Mouse (Mus musculus): ENCODE data around the gene Omp. TPM values are rescaled to one million over a fixed set of nuclear protein-coding genes. Genes with fewer than 3 reads are reported as not detected.
"Not testable (repeated sequence)": the region's sequence is repeated elsewhere in the genome, so short reads cannot be mapped to it uniquely, and the experiment has no call there.

The Omp gene
- total and polyA plus RNA-seq, 2 experiments from 2014 or later: 0.29 to 0.31 TPM

GRCm38 (mm10) chr7:98188680-98189079 is 43.4 kb upstream of the Omp start:
- Histone ChIP-seq H3K9ac (no peak overlapping the region), H3K4me1 (ENCODE audit: insufficient read depth) (0 out of 2 replicates have a peak, but pooled peaks cover 3% of the 10 kb centered on the region), H3K4me2 (ENCODE audit: low read depth) (no peak overlapping the region), H3K36me3 (ENCODE audit: insufficient read depth) (no peaks in the 10 kb centered on the region), H3K4me3 (ENCODE audit: low read depth, low read length) (no peak overlapping the region), H3K27ac (ENCODE audit: low read depth, low read length) (no peak overlapping the region), H3K27me3 (ENCODE audit: insufficient read depth, low read length) (peaks cover 25% of the 10 kb centered on the region), H3K9me3 (ENCODE audit: low read length) (no peaks in the 10 kb centered on the region)
- no peak for ATAC-seq
- DNase-seq: no peak
- WGBS: 95% methylated on average over 2 of the region's 2 CpGs
- TF ChIP-seq CTCF (IDR thresholded peaks at IDR 0.05; ENCODE audit: low read depth): no peak

- DNase-seq: no peak
- ATAC-seq: no peak
- Histone ChIP-seq H3K27ac (ENCODE audit: low read depth, low read length) (no peak overlapping the region), H3K9ac (no peak overlapping the region), H3K9me3 (ENCODE audit: low read length) (no peaks in the 10 kb centered on the region), H3K36me3 (ENCODE audit: insufficient read depth) (no peaks in the 10 kb centered on the region), H3K4me2 (ENCODE audit: low read depth) (no peak overlapping the region), H3K4me3 (ENCODE audit: low read depth, low read length) (no peak overlapping the region), H3K4me1 (ENCODE audit: insufficient read depth) (no peaks in the 10 kb centered on the region), H3K27me3 (ENCODE audit: insufficient read depth, low read length) (peaks cover 21% of the 10 kb centered on the region)
- WGBS: 100% methylated on average over 2 of the region's 2 CpGs
- no peak for TF ChIP-seq CTCF (IDR thresholded peaks at IDR 0.05; ENCODE audit: low read depth)
These were observed 42.9 kb upstream of the Omp start for GRCm38 (mm10) chr7:98188238-98188637.

GRCm38 (mm10) chr7:98187332-98187731 is 42.0 kb upstream of the Omp start:
- not testable (repeated sequence) for H3K4me2 ChIP-seq (ENCODE audit: low read depth); H3K36me3 ChIP-seq (ENCODE audit: insufficient read depth); ATAC-seq; H3K9me3 ChIP-seq (ENCODE audit: low read length); H3K27ac ChIP-seq (ENCODE audit: low read depth, low read length); DNase-seq; H3K4me3 ChIP-seq (ENCODE audit: low read depth, low read length); H3K4me1 ChIP-seq (ENCODE audit: insufficient read depth); H3K9ac ChIP-seq
- 55% methylated on average over 3 of the region's 3 CpGs for WGBS
- H3K27me3 ChIP-seq (ENCODE audit: insufficient read depth, low read length): peaks cover 12% of the 10 kb centered on the region

GRCm38 (mm10) chr7:98186637-98187036 is 41.3 kb upstream of the Omp start:
- Histone ChIP-seq H3K9ac (no peak overlapping the region), H3K27me3 (ENCODE audit: insufficient read depth, low read length) (peaks cover 5% of the 10 kb centered on the region; the same call in 1 of the 2 replicates), H3K36me3 (ENCODE audit: insufficient read depth) (no peaks in the 10 kb centered on the region), H3K27ac (ENCODE audit: low read depth, low read length) (no peak overlapping the region), H3K4me3 (ENCODE audit: low read depth, low read length) (no peak overlapping the region), H3K4me2 (ENCODE audit: low read depth) (no peak overlapping the region), H3K9me3 (ENCODE audit: low read length) (no peaks in the 10 kb centered on the region), H3K4me1 (ENCODE audit: insufficient read depth) (no peaks in the 10 kb centered on the region)
- 14% methylated on average over 8 of the region's 8 CpGs for WGBS
- no peak for TF ChIP-seq CTCF (IDR thresholded peaks at IDR 0.05; ENCODE audit: low read depth)
- DNase-seq: peak; percentile 33
- ATAC-seq: peak; percentile 72

GRCm38 (mm10) chr7:98185326-98185725 is 40.0 kb upstream of the Omp start:
- Histone ChIP-seq H3K9ac (no peak overlapping the region), H3K4me1 (ENCODE audit: insufficient read depth) (no peaks in the 10 kb centered on the region), H3K4me2 (ENCODE audit: low read depth) (no peak overlapping the region), H3K4me3 (ENCODE audit: low read depth, low read length) (no peak overlapping the region), H3K27me3 (ENCODE audit: insufficient read depth, low read length) (no peaks in the 10 kb centered on the region), H3K27ac (ENCODE audit: low read depth, low read length) (0 out of 2 replicates have a peak overlapping the region, but pooled peaks have one; percentile 1), H3K9me3 (ENCODE audit: low read length) (no peaks in the 10 kb centered on the region), H3K36me3 (ENCODE audit: insufficient read depth) (no peaks in the 10 kb centered on the region)
- TF ChIP-seq CTCF (IDR thresholded peaks at IDR 0.05; ENCODE audit: low read depth): no peak
- ATAC-seq (no peak), DNase-seq (peak; percentile 35)
- 47% methylated on average over 6 of the region's 6 CpGs for WGBS

- DNase-seq: no peak
- 92% methylated on average over 5 of the region's 5 CpGs for WGBS
These were observed 33.4 kb upstream of the Omp start for GRCm38 (mm10) chr7:98178560-98179231.

GRCm38 (mm10) chr7:98177929-98178559 is 32.7 kb upstream of the Omp start, which contains the start of gene Capn5:
Gene Capn5 (minus strand): TSS chr7:98178274.
- peak within 1 kb of the TSS; percentile 80 for H3K9ac ChIP-seq
- peak within 1 kb of the TSS; percentile 71 for H3K4me2 ChIP-seq (ENCODE audit: low read depth)
- no peaks in the 10 kb centered on the region for H3K27me3 ChIP-seq (ENCODE audit: insufficient read depth, low read length)
- peak within 1 kb of the TSS; percentile 35; the same call in 1 of the 2 replicates for H3K27ac ChIP-seq (ENCODE audit: low read depth, low read length)
- WGBS: 3% methylated on average over 38 of the region's 44 CpGs
- no peaks in the 10 kb centered on the region for H3K9me3 ChIP-seq (ENCODE audit: low read length)
- no peaks in the 10 kb centered on the region for H3K36me3 ChIP-seq (ENCODE audit: insufficient read depth)
- DNase-seq (peak; percentile 88), ATAC-seq (peak; percentile 92)
- peaks cover 12% of the 10 kb centered on the region; the same call in 1 of the 2 replicates for H3K4me1 ChIP-seq (ENCODE audit: insufficient read depth)
- peak; percentile 75 for TF ChIP-seq CTCF (IDR thresholded peaks at IDR 0.05; ENCODE audit: low read depth)
- peak within 1 kb of the TSS; percentile 73 for H3K4me3 ChIP-seq (ENCODE audit: low read depth, low read length)

More at GRCm38 (mm10) chr7:98178560-98179231, 33.4 kb upstream of the Omp start:
- Histone ChIP-seq H3K9ac (peak overlapping the region; percentile 80), H3K4me1 (ENCODE audit: insufficient read depth) (peaks cover 12% of the 10 kb centered on the region; the same call in 1 of the 2 replicates), H3K27me3 (ENCODE audit: insufficient read depth, low read length) (no peaks in the 10 kb centered on the region), H3K4me3 (ENCODE audit: low read depth, low read length) (peak overlapping the region; percentile 73), H3K27ac (ENCODE audit: low read depth, low read length) (0 out of 2 replicates have a peak overlapping the region, but pooled peaks have one; percentile 29), H3K9me3 (ENCODE audit: low read length) (no peaks in the 10 kb centered on the region), H3K4me2 (ENCODE audit: low read depth) (peak overlapping the region; percentile 71), H3K36me3 (ENCODE audit: insufficient read depth) (no peaks in the 10 kb centered on the region)
- peak; percentile 4; the same call in 1 of the 2 replicates for ATAC-seq
- TF ChIP-seq CTCF (IDR thresholded peaks at IDR 0.05; ENCODE audit: low read depth): no peak
